Mouse (Mus musculus) monocyte, adult 2 months (primary cell): ENCODE results near the gene Gpld1.

Source experiments
- DNase-seq, 2 experiments: peaks; one replicate each; pipeline ENCODE4 v3.0.0; 2022; ENCODE audit warnings: low spot score in 2 of 2, low read depth in 1 of 2

The Gpld1 gene

DNA sequence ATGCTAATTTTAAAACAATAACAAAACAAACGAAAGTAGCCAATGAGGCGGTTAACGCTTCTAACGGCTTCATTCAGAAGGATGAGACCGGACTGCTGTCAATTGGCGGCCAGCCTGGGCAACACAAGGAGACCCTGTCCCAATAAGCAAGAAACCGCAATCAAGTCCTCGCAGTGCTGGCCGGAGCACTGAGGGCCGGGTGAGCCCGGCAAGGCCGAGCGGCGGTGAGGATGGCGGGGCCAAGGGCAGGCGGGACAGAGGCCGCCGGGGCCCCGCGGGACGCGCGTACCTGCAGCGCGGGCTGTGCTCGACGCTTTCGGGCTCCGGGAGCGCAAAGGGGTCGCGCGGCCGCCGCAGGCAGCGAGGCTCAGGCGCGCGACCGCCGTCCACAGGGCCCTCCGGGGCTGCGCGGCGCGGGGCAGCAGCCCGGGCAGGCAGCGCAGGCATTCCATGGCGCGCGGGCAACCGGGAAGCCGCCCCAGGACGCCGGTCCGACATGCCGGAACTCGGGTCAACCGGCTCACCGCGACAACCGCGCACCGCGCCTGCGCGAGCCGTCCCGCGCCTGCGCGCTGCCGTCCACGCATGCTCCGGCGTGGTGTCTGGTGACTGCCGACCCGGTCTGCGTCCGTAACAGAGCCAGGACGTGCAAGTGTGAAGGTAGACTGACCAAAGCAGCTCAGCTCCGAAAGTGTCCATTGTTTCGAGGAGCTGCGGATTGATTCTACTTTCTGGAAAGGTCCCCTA is 77.0 kb downstream of the Gpld1 start, which contains the start of gene Mrs2:
Mrs2 (minus strand) TSS at position 587 of the 747 bp plus-strand sequence.
- peak; percentile 45 to 79 for DNase-seq

DNA sequence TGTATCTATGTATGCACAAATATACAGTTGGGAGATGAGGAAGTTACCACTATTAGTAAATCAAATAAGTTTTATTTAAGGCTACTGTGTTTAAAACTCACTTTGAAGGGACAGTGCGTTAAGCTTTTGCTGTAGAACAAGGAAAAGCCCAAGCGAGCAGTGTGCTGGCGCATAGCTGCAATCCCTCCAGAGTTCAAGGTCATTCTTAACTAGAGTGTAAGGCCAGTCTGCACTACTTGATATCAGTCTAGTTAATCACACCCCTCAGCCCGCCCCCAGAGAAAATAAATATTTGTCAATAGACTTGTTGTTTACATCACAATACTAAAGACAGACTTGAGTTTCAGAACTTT is 77.6 kb downstream of the Gpld1 start:
- no peak for DNase-seq

DNA sequence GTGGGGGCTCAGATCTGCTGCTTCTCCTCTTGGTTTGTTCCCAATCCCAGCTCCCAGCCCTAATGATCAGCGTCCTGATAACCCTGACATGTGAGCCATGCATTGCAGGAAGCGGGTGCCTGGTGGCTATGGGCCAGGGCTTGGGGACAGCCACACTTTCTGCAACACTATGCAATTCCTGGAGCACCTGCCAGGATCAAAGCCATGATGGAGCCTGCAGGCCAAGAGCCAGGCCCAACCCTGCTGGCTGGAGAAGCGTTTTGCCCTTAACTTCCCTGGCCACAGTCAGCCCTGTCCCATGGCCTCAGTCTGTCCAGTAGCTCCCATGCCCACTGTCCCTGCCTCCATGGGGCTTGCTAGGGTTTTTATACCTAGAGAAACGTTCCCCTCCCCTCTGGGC is 79.4 kb downstream of the Gpld1 start:
- no peak for DNase-seq

DNA sequence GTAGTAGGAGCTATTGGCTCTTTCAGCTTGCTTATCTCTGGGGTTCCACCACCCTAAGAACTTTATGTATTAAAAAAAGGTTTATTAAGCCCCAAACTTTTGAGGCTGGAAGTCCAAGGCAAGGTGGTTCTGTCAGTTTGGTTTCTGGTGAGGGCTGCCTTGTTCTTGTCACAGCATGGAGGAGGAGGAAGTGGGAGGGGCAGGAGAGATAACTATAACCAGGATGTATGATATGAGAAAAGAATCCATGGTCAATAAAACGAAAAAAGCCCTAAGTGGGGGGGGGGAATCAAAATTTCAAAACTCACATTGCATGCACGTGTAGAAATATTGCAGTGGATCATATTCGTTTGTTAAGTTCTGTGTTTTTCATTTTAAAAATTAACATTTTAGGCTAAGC is 80.2 kb downstream of the Gpld1 start:
- DNase-seq, result no peak

DNA sequence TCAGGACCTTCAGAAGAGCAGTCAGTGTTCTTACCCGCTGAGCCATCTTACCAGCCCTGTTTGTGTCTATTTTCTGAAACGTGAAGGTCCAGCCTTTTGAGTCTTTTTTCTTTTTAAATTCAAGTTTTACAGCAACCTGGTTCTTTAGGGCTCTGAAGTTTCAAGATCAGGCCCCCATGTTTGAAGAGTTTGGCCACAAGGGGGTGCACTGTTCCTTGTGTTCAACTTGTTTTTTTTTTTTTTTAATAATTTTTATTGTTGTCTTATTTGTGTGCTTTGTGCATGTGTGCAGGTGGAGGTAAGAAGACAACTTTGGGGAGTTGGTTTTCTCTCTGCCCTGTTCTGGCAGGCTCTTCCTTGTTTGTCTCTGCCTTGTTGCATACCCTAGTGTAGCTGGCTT is 81.7 kb downstream of the Gpld1 start:
- DNase-seq, result no peak

DNA sequence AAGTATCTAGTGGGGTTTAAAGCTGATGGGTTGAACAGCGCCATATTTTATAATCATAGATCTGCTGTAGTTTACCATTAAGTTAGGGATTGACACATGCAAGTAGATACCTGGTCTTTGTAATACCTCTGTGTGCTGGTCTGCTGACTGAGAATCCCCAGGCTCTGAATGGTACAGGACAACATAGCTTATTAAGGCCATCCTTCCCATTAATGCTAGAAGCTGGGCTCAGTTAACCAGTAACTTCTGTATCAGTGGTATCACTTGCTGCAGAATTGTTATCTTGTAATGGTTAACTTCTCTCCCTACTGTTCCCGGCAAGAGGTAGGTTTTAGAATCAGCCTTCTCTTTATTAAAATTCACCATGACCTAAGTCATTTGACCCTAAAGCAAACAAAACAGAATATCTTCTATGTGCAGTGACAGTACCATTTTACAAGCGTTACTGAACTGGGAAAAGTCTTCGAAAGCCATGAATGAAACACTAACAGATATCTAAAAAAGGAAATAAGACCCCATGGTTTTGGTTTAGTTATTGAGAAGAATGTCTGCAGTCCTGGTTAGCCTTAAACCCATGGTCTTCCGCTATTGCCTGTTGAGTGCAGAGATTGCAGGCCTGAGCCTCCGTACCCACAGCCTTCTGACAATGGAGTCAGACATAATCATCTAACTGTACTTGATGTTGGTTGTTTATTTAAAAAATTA is 83.6 kb downstream of the Gpld1 start:
- no peak for DNase-seq

DNA sequence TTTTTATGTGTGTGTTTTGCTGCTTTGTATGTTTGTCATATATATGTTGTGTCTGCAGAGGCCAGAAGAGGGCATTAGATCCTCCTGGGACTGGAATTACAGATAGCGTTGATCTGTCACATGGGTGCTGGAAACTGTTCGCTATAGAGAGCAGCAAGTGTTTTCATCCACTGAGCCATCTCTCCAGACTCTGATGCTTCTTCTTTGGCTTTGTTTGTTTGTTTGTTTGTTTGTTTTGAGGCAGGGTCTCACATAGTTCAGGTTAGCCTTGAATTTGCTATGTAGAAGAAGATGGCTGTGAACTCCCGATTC is 84.1 kb downstream of the Gpld1 start:
- DNase-seq, result no peak

DNA sequence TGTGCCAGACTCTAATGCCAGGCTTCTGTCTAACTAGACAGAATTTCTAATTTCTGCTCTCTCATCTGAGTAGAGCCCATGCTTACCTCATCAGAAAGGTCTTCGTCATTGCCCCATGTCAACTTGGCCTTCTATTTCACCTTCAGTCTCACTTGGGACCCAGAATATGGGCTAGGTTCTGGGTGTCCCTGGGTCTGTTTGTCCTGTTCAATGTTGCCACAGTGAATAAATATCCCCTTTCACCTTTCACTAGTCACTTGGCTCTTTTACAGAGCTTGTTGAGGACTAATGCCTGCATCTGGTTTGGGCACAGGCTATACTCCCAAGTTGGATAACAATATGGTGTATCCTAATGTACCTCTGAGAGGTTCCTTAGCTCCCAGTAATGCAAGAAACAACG is 96.5 kb downstream of the Gpld1 start:
- DNase-seq, result no peak
